Mouse (Mus musculus) E14TG2a.4 (cell line): ENCODE results near the gene Grin2a.

Experiments used
- H3K27me3 ChIP-seq: 2 replicates; pipeline ENCODE4 v1.6.1; 2014; ENCODE audit warnings: low read length, control low read depth; ENCODE audit not compliant: insufficient read depth
- H3K36me3 ChIP-seq: 2 replicates; pipeline ENCODE4 v1.6.1; 2014; ENCODE audit warnings: low read length, control low read depth; ENCODE audit not compliant: insufficient read depth
- H3K4me1 ChIP-seq: replicated peaks from 2 replicates; pipeline ENCODE4 v1.6.1; 2014; ENCODE audit warnings: low read depth, low read length, control low read depth
- H3K4me3 ChIP-seq: replicated peaks from 2 replicates; pipeline ENCODE4 v1.5.1; 2014; ENCODE audit warnings: mild to moderate bottlenecking, low read length
- H3K9me3 ChIP-seq: 2 replicates; pipeline ENCODE4 v1.6.1; 2014; ENCODE audit warnings: low read length, control low read depth
- CTCF ChIP-seq: conservative IDR thresholded peaks from 2 replicates; pipeline ENCODE4 v1.5.1; 2014; ENCODE audit warnings: low read length
- NANOG ChIP-seq: IDR thresholded peaks from 2 replicates; pipeline ENCODE4 v1.6.1; 2014; ENCODE audit warnings: borderline replicate concordance, low read length, mixed read lengths
- POU5F1 ChIP-seq: IDR thresholded peaks from 2 replicates; pipeline ENCODE4 v1.6.1; 2014; ENCODE audit warnings: low read length, borderline replicate concordance

Gene Grin2a

DNA sequence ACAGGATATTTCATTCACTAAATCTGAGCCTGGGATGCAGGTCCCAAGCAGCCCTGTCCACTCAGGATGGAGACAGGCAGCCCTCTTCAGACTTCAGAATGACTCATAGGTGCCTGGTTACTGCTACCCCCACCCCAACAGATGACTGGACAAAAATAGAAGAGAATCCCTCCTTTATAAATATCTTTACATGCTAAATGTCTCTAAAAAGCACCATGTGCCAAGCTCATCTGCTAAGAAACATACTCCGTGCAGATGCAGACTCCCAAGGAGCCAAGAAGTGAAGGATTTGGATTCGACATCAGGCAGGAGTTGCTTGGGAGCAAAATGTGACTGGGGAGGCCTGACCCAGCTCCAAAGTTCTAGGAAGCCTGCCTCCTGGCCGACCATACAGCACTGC lies 46.1 kb downstream of the Grin2a start:
- no peak overlapping the region for H3K4me3 ChIP-seq

GRCm38 (mm10) chr16:9947430-9947829 lies 47.9 kb downstream of the Grin2a start:
- Histone ChIP-seq H3K27me3 (no peaks in the 10 kb centered on the region), H3K4me1 (peaks cover 16% of the 10 kb centered on the region), H3K4me3 (no peak overlapping the region), H3K36me3 (no peaks in the 10 kb centered on the region), H3K9me3 (no peaks in the 10 kb centered on the region)
- no peak for TF ChIP-seq POU5F1
- TF ChIP-seq NANOG, result no peak
- no peak for TF ChIP-seq CTCF

More for the DNA sequence above, 46.1 kb downstream of the Grin2a start:
- no peaks in the 10 kb centered on the region for H3K27me3 ChIP-seq
- H3K4me1 ChIP-seq, result peaks cover 14% of the 10 kb centered on the region
- H3K9me3 ChIP-seq, result no peaks in the 10 kb centered on the region
- no peaks in the 10 kb centered on the region for H3K36me3 ChIP-seq
- no peak for TF ChIP-seq POU5F1
- no peak for TF ChIP-seq NANOG
- TF ChIP-seq CTCF, result no peak

- H3K4me1 ChIP-seq, result peaks cover 16% of the 10 kb centered on the region
- TF ChIP-seq CTCF, result no peak
- no peak for TF ChIP-seq NANOG
- TF ChIP-seq POU5F1, result no peak
These were observed 50.5 kb downstream of the Grin2a start for GRCm38 (mm10) chr16:9944836-9945235.

GRCm38 (mm10) chr16:9941306-9941930 lies 53.9 kb downstream of the Grin2a start:
- Histone ChIP-seq H3K4me1 (peaks cover 16% of the 10 kb centered on the region), H3K9me3 (no peaks in the 10 kb centered on the region)
- TF ChIP-seq NANOG, result no peak
- TF ChIP-seq POU5F1, result no peak
- no peak for TF ChIP-seq CTCF

More at GRCm38 (mm10) chr16:9944836-9945235, 50.5 kb downstream of the Grin2a start:
- Histone ChIP-seq H3K9me3 (no peaks in the 10 kb centered on the region), H3K36me3 (no peaks in the 10 kb centered on the region), H3K4me3 (no peak overlapping the region), H3K27me3 (no peaks in the 10 kb centered on the region)

DNA sequence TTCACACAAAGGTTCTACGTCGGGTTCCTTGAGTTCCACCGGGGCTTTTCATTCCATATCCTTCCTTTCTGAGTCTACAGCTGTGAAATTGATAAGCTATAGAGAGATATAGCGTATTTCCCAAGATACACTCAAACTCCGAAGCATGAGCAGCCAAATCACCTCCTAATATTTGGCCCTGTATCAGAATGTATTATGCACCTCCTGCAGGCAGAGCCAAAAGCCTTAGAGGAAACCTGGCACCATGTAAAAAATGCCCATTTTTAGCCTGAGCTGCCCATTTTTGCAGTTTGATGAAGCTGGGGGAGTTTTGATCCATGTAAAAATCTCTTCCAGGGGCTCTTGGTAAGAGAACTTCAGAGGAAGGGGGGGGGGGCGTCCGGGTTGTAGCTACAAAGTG lies 54.6 kb downstream of the Grin2a start:
- no peak for TF ChIP-seq POU5F1
- TF ChIP-seq NANOG, result no peak
- TF ChIP-seq CTCF, result no peak
- no peaks in the 10 kb centered on the region for H3K9me3 ChIP-seq
- no peak overlapping the region for H3K4me3 ChIP-seq

More at GRCm38 (mm10) chr16:9941306-9941930, 53.9 kb downstream of the Grin2a start:
- 0 out of 2 replicates have a peak, but pooled peaks cover 3% of the 10 kb centered on the region for H3K27me3 ChIP-seq
- H3K4me3 ChIP-seq, result no peak overlapping the region
- no peaks in the 10 kb centered on the region for H3K36me3 ChIP-seq

DNA sequence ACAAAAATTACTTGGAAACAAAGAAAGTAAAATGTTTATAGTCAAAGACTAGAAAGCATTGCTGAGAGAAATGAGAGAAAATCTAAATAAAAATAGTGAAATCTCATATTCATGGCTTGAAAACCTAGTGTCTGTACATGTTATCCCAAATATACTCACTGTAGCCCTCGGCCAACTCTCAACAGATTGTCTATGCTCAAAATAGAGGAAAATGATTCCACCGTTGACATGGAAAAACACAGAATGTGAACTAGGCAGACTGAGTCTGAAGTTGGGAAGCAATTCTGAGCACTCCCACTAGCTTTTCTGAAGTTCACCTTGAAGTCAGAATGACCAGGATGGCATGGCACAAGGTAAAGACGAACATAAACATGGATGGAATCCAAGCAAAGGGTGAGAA lies 84.7 kb downstream of the Grin2a start:
- TF ChIP-seq CTCF (no peak), POU5F1 (no peak), NANOG (no peak)
- no peaks in the 10 kb centered on the region for H3K4me1 ChIP-seq
- H3K9me3 ChIP-seq, result no peaks in the 10 kb centered on the region
- H3K36me3 ChIP-seq, result no peaks in the 10 kb centered on the region
- no peak overlapping the region for H3K4me3 ChIP-seq
- H3K27me3 ChIP-seq, result no peaks in the 10 kb centered on the region

More for the DNA sequence above, 54.6 kb downstream of the Grin2a start:
- 0 out of 2 replicates have a peak, but pooled peaks cover 3% of the 10 kb centered on the region for H3K27me3 ChIP-seq
- peaks cover 16% of the 10 kb centered on the region for H3K4me1 ChIP-seq
- no peaks in the 10 kb centered on the region for H3K36me3 ChIP-seq

GRCm38 (mm10) chr16:9909225-9909624 lies 86.1 kb downstream of the Grin2a start:
- no peaks in the 10 kb centered on the region for H3K9me3 ChIP-seq
- H3K36me3 ChIP-seq, result no peaks in the 10 kb centered on the region
- TF ChIP-seq CTCF (no peak), NANOG (no peak), POU5F1 (no peak)
- no peaks in the 10 kb centered on the region for H3K27me3 ChIP-seq
- H3K4me1 ChIP-seq, result no peaks in the 10 kb centered on the region
- H3K4me3 ChIP-seq, result no peak overlapping the region

GRCm38 (mm10) chr16:9904443-9904842 lies 90.9 kb downstream of the Grin2a start:
- H3K27me3 ChIP-seq, result no peaks in the 10 kb centered on the region
- no peaks in the 10 kb centered on the region for H3K9me3 ChIP-seq
- TF ChIP-seq CTCF, result no peak
- no peak for TF ChIP-seq POU5F1
- no peak for TF ChIP-seq NANOG
- no peaks in the 10 kb centered on the region for H3K36me3 ChIP-seq
- H3K4me3 ChIP-seq, result no peak overlapping the region
- no peaks in the 10 kb centered on the region for H3K4me1 ChIP-seq
